Mouse (Mus musculus): ENCODE measurements around the gene Tbc1d16.
"Not testable (repeated sequence)": the region's sequence is repeated elsewhere in the genome, so short reads cannot be mapped to it uniquely, and the experiment has no call there.

The Tbc1d16 gene

DNA sequence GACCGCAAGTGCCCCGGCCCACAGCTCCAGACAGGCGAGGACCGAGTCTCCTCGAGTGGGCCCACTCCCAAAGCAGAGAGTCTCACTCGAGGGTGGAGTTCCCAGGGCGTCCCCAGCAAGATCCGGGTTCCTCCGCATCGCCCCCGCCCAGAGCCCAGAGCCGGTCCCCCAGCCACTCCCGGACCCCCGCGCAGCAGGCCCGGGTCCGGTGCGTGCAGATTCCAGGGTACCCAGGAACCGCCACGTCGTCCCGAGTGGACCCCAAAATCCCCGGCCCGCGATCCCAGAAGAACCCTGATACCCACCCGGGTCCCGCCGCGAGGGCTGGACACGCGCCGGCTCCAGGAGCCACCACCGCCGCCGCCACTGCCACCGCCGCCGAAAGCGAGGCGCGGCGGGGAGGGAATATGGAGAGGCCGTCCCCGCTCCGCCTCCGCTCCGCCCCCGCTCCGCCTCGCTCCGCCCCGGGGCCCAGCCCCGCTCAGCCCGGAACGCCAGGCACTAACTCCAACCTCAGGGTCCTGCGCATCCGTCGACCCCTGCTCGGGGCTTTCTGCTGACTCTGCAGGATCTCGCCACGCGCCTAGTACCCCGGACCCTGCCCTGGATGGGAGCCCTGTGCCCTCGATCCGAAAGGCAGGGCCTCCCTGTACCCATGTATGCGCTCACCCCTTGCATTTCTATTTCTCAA lies at the start of gene Tbc1d16, which contains the start of gene Ccdc40:
TSS of gene Tbc1d16 (minus strand) at position 409 of the 691 bp plus-strand sequence.
TSS of gene Ccdc40 (plus strand) at position 482 of the 691 bp plus-strand sequence.
- CTCF ChIA-PET, result interaction anchor here (1.2 kb wide), 1 partner anchor 10 kb away, joined by 3 read pairs; no protein-coding TSS in a partner anchor

DNA sequence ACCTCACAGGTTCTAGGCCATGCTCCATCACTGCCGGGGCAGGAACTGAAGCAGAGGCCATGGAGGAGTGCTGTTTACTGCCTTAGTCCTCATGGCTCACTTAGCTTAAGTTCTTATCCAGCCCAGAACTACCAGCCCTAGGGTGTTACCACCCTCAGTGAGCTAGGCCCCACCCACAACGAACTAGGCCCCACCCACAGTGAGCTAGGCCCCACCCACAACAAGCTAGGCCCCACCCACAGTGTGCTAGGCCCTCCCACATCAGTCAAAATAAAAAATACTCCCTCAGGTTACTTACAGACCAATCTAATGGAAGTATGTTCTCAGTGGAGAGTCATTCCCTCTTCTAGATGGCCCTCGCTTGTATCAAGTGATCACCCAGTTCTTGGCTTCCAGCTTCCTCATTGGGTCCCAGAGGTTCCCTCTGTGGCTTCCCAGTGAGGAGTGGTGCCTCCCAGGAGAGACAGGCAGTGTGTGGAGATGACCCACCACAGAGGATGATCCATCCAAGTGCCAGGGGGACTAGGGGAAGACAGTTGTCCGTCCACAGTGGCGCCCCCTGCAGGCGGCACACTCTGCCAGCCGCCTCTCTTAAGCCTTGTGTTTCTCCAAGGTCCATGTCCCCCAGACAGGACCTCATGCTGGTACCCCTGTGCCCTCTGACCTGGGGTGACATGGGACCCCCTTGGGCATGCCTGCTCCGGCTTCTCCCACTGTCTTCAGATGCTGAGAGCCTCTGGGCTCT lies 45.1 kb upstream of the Tbc1d16 start:
- CTCF ChIA-PET, result no interaction called here

DNA sequence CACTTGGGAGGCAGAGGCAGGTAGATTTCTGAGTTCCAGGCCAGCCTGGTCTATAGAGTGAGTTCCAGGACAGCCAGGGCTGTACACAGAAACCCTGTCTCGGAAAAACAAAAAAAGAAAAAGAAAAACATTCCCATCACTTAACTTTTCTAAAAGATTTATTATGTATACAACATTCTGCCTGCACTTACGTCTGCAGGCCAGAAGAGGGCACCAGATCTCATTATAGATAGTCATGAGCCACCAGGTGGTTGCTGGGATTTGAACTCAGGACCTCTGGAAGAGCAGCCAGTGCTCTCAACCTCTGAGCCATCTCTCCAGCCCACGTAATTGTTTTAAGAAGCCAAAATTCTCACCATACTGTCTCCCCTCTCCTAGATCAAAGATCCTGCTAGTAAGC lies 44.2 kb upstream of the Tbc1d16 start:
- CTCF ChIA-PET, result not testable (repeated sequence)

DNA sequence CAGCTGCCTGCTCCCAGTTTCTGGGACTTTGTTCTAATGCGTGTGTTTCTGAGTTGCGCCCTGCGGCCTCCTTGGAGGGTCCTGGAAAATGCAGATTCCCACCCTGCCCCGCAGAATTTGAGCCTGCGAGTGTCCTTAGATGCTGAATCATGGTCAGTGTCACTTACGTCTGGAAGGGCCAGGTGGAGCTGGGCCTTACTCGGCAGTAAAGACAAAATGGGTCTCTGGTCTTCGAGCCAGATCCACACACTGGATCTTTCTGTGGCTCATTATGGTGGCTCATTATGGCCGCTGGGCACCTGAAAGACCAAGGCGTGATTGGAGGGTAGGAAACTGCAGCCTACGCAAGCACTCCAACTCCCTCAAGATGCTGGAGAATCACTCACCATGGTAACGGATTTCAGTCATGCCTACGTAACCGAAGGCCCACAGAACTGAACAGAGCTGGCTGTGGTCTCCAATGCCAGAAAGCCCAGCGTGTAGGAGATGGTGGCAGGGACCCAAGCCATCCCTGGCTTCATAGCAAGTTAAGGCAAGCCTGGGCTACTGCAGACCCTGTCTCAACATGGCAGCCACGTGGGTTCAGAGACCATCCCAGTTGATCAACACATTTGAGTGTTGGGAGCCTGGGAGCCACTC lies 40.4 kb upstream of the Tbc1d16 start:
- CTCF ChIA-PET, result interaction anchor here (1.5 kb wide), 1 partner anchor 31 kb away, joined by 6 read pairs; the partner anchor contains the start of gene Eif4a3

DNA sequence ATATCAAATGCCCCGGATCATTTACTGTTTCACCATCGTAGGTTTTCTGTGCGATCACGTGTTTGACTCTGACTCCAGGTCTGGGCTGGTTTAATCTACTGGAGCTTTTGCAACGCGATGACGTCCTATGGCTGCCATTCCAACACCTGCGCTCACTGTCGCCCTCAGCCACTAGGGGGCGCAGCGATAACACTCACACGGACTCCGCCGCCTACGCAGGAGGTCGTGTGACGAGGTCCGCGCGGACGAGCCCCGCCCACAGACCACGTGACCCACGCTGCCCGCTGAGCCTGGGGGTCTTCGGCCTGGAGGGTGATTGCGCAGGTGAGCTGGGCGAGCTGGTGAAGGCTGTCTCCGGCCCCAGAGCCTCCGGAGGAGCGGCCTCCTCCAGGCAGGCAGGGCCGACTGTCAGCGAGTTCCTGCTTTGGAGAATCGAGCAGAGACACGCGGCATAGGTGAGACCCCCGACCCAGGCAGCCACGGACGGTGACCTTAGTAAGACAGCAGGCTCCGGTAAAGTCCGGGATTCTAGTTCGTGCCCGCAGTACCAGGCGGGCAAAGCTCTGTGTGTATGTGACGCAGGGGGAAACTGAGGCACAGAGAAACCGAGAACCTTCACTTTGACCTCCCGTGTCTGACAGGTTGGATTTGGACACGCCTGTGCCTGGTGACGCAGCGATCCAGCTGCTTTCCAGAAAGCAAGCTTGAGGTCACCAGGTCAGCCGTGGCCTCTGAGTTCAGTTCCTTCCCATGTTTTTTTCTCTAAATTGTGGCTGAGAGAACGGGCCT lies 39.7 kb upstream of the Tbc1d16 start, which contains the start of gene Gaa:
TSS of gene Gaa (plus strand) at position 120 of the 789 bp plus-strand sequence.
- CTCF ChIA-PET, result interaction anchor here (0.6 to 1.5 kb wide), 2 partner anchors 32 to 1245 kb away, joined by 4 to 6 read pairs; partner anchors contain the start of gene Eif4a3

DNA sequence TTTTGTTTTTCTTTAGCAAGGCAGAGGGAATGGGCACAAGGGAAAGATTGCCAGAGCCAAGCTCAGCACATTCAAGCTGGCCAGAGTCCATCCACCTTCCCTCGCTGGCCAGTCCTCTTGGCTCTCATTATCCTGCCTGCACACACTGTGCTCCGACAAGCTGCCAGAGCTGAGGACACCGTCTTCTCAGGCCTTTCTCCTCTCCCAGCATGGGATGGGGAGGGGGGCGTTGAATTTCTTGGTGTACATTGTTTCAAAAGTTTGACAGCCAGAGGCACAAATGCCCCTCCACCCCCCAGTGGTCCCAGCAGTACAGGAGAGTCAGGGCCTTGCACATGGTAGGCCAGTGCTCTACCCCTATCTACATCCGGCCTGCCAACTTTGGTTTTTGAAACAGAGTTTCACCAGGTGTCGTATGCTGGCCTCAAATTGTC lies 39.0 kb upstream of the Tbc1d16 start:
- CTCF ChIA-PET, result interaction anchor here (0.6 to 0.7 kb wide), 2 partner anchors 206 to 1246 kb away, joined by 4 to 17 read pairs; no protein-coding TSS in a partner anchor

DNA sequence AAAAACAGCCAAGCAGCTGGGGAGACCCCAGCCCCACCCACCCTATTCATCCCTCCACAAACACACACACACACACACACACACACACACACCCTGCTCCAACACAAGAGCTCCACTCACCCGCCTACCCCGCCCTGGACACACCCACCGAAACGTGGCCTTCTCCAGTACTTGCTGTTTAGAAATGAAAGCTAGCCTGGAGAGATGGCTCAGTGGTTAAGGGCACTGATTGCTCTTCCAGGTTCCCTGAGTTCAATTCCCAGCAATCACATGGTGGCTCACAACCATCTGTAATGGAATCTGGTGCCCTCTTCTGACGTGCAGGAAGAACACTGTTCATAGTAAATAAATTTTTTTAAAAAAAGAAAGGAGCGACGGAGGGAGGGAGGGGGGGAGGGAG lies 37.5 kb upstream of the Tbc1d16 start:
- CTCF ChIA-PET, result interaction anchor here (0.7 kb wide), 1 partner anchor 232 kb away, joined by 4 read pairs; no protein-coding TSS in a partner anchor

DNA sequence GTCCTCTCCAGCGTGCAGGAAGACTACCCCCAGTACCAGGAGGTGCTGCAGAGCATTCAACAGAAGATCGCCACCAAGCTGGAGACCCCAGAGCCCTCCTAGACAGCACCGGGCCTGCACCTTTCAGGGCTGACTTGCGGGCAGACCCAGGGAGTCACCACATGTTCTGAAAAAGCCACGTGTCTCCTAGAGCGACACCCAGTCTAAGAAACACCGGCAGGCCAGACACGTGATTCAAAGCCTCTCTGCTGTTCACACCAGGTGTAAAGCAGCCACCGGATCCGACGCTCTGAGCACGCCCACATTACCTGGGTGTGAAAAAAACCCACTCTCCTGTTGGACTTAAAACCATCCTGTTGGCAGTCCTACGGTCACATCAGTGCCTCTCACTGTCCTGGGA lies 36.1 kb upstream of the Tbc1d16 start:
- CTCF ChIA-PET, result no interaction called here

DNA sequence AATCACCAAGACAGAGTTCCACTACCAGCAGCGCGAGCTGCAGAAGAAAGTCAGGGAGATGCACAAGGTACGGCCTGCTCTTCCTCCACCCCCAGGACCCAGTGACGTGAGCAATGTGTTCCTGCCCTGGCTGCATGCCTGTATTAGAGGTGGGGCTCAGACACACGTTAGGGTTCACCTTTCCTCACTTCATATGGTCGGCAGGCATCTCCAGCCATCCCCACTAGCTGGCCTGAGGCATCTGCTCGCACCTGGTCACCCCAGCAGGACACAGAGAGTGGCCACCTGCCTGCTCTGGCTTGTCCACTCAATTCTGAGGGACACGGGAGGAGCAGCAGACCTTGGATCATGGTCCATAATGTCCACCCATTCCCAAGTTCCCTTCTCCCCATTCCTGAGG lies 31.7 kb upstream of the Tbc1d16 start:
- CTCF ChIA-PET, result no interaction called here

DNA sequence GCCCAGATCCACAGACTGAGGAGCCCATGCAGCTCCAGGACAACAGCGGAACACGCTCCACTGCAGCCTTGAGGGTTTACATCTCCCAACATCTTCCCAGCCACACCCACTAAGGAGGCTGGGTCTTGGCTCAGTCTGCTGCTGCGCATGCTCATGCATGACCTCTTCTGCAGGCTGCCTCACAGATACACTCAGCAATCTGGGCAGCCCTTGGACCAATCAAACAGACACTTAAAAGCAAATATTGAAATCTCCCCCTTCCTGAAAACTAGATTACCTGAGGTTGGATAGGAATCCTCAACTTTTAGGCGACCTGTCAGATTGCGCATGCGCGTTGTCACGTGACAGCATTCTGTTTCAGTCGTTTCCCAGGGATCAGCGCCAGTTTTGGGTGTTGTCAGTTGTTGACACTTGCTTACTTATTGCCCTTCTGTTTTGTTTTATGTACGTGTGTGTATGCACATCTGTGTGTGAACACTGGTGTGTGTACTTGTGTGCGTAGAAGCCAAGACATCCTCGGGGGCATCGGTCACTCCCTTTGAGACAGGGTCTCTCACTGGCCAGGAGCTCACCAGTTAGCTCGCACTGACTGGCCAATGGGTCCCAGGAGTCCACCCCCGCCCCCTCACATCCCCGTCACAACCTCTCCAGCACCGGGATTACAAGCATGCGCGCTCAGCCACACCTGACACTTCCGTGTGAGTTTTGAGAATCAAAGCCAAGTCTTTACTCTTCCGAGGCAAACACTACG lies 30.4 kb upstream of the Tbc1d16 start:
- CTCF ChIA-PET, result no interaction called here

DNA sequence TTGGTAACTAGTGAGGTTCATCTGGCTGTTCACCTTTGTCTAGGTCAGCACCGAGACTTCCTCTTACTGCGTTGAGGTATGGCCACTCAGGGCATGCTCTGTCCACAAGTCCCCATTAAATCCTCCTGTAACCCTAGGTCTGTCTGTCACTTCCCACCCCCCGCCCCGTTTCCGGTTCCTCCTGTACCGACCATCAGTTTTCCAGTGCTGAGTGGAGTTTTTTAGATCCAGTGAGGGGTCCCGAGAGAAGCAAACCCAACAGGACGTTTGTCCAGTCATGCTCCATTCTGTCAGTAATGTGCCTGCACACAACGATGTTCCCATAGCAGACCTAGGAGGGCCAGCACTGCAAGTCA lies 29.9 kb upstream of the Tbc1d16 start:
- CTCF ChIA-PET, result no interaction called here

DNA sequence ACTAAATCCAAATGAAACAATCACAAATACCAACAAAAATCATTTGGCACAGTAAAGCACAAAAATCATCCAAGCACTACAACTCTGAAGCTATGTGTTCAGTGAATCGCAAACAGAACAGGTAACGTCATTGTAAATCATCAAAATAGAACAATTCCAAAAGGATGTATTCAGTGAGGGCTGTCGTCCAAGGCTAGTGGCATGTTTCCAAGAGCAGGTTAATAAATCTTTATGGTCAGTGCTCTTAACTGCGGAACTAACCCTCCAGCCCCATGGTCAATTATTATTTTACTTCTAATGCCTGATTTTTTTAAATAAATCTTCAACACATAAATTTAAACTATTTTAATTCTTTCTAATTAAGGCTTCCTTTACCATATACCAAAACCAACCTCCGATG lies 28.3 kb upstream of the Tbc1d16 start:
- CTCF ChIA-PET, result not testable (repeated sequence)

DNA sequence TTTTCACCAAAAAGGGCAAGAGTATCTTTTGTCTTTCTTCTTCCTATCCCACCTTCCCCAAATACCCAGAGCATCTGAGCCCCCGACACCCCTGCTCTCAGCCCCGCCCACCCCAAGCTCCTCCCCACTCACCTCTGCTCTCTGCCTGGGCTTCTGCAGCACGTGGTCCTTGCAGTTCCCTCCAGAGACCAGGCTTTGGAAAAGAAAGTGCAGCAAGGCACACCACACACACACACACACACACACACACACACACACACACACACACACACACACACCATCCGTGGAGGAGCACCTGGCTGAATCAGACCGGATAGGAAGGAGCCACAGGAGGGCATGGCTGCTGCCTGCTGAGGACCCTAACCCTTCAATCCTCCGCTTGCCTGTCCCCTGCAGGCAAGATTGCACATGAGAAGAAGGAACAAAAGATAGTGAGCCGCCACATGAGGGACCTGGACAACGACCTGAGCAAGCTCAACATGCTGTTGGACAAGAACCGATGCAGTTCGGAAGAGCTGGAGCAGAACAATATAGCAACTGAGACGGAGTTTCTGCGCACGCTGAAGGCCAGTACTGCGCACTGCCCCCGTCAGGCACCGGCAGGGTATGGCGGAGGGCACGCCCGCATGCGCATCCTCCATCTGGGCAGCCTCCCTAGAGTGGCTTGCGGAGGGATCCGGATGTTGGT lies 24.7 kb upstream of the Tbc1d16 start:
- CTCF ChIA-PET, result interaction anchor here (0.6 kb wide), 2 partner anchors 121 to 1771 kb away, joined by 5 read pairs; no protein-coding TSS in a partner anchor

DNA sequence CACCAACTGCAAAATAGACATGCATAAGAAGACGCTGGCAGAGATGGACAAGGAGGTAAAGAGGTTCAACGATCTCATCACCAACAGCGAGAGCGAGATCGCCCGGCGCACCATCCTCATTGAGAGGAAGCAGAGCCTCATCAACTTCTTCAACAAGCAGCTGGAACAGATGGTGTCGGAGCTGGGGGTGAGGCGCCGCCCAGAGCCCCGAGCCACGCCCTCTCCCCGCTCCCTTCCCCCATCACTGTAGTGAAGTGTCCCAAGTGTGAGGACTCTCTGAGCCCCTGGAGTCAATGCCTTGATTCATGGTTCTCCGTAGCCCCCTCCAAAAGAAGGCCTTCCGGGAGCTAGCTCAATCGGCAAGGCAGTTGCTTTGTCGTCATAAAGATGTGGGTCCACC lies 22.7 kb upstream of the Tbc1d16 start:
- CTCF ChIA-PET, result no interaction called here

DNA sequence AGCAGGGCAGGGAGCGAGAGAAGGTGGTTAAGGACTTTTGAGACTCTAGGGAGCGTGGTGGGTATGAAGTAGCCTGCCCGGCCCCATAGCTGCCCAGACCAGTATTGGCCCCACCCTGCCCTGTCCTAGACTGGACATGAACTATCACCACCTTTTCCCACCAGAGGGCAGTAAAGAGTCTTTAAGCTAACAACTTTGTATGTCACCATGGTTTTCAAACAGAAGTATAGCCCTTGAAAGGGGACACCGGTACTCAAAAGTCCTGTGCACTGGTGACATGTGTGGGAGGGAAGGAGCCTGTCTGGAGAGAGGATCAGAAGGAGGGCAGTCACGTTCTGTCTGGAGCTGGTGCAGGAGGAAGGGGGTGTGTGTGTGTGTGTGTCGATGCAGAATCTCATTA lies 20.7 kb upstream of the Tbc1d16 start:
- CTCF ChIA-PET, result interaction anchor here (0.5 to 0.8 kb wide), 2 partner anchors 12 to 987 kb away, joined by 5 to 10 read pairs; no protein-coding TSS in a partner anchor

DNA sequence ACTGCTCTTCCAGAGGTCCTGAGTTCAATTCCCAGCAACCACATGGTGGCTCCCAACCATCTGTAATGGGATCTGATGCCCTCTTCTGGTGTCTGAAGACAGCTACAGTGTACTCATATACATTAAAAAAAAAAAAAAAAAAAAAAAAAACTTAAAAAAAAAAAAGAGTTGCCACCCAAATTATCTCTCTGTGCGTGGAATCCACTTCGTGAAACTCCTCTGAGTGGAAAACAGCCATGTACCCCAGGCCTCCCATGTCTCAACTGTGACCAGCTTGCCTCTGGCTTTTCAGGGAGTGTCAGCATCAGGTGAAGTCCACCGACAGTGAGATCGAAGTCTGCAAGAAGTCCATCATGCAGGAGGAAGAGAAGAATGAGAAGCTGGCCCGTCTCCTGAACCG lies 17.2 kb upstream of the Tbc1d16 start:
- CTCF ChIA-PET, result interaction anchor here (0.6 kb wide), 1 partner anchor 770 kb away, joined by 9 read pairs; no protein-coding TSS in a partner anchor

DNA sequence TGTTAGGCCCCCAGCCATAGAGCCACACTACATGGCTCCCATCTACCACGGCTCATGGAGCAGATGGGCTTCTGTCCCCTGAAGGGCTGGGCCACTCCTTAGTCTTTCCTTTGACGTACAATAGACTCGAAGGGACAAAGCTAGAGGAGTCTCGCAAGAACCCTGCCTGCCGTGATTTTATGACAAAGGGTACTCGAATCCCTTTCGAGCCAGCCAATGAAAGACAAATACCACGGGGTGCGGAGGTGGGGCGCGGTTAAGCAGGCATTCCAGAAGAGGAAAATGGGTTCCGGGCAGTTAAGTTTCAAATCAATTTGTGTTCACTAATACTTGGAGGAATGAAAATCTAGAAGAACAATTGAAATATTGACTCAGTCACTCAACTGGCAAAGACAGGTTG lies 11.2 kb upstream of the Tbc1d16 start:
- CTCF ChIA-PET, result no interaction called here

DNA sequence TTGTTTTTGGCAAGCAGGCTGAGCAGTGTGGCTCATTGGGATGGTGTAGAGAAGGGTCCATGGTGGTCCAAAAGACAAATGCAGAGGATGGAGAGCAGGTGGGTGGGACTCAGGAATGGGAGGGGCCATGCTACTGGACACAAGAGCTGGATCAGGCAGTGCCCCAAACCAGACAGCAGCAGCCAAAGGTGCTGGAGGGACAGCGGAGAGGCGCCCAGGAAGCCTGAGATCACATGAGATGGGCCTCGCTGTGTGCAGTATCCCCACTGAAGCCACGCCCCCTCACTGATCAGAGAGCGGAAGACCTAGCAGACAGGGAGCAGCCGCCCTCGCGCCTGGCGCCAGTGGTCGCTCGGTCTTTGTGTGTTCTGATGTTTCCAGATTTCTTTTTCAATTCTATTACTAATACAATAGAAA lies 10.0 kb upstream of the Tbc1d16 start:
- CTCF ChIA-PET, result interaction anchor here (0.6 to 1.2 kb wide), 5 partner anchors 11 to 1022 kb away, joined by 3 to 13 read pairs (median 3); no protein-coding TSS in a partner anchor

DNA sequence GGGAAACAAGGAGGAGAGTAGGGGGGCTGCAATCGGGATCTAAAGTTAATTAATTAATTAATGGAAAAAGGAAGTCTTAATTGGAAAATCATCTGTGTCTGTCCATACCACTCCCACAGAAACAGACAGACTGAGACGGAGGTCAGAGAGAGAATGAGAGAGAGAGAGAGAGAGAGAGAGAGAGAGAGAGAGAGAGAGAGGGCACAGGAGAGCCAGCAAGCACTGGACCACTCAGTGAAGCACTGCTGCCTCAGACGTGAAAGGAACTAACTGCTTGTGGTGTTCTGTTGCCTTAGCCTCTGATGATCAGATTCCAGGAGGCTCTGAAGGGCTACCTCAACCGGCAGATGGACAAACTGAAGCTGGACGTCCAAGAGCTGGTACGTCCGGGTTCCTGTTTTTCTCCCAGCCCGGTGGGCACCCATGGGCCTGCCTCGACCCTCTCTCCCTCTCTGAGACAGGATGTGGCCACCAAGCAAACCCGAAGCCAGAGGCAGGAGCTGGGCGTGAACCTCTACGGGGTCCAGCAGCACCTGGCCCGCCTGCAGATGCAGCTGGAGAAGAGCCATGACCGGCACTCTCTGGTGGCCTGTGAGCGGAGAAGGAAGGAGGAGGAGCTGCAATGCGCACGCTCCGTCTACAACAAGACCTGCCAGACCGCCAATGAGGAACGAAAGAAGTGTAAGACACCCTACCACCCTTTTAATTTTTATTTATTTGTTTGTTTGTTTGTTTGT lies 9.4 kb upstream of the Tbc1d16 start:
- CTCF ChIA-PET, result interaction anchor here (0.6 to 1.3 kb wide), 7 partner anchors 10 to 1022 kb away, joined by 3 to 13 read pairs (median 3); no protein-coding TSS in a partner anchor

Measured in spleen, embryonic (tissue).